Mouse (Mus musculus) layer of hippocampus, adult 9-10 months (tissue): ENCODE data around the gene Pou4f2.

Experiments used
- DNase-seq: peaks from one replicate; pipeline ENCODE4 v3.0.0; 2022; ENCODE audit warnings: low spot score

Pou4f2 gene

GRCm38 (mm10) chr8:78419272-78419671 is 17.2 kb downstream of the Pou4f2 start:
- no peak for DNase-seq

GRCm38 (mm10) chr8:78390756-78391155 is 45.7 kb downstream of the Pou4f2 start:
- DNase-seq, result no peak
